Mouse (Mus musculus): ENCODE results near the gene Cox10.

DNA sequence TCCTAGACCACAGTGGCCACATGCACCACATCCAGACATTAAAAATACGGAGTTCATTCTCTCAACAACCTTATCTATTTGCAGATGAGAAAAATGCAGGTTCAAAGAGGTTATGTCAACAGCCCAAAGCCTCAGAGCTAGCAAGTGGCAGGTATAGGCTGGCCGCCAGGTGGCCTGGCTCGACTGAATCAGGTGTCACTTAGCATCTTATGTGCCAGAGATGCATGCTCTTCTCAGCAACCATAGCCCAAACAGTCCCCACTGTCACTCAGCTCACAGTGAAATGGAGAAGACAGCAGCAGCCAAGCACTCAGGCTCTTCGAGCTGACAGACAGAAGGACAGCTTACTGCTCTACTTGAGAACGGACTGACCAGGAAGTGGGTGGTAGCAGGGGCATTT is 44.6 kb downstream of the Cox10 start:
- TF ChIP-seq CTCF (IDR thresholded peaks at IDR 0.05) (peak; percentile 44), EP300 (IDR thresholded peaks at IDR 0.05) (no peak)
